Mouse (Mus musculus): ENCODE data around the gene Gal3st2.
"Not testable (repeated sequence)": the region's sequence is repeated elsewhere in the genome, so short reads cannot be mapped to it uniquely, and the experiment has no call there.

GRCm38 (mm10) chr1:93911877-93912276 lies 50.8 kb downstream of the Gal3st2 start:
- TF ChIP-seq GATA1, TAL1 (IDR thresholded peaks at IDR 0.05; ENCODE audit: low read length): not testable (repeated sequence)
